Mouse (Mus musculus) erythroblast, adult 5-6 weeks (primary cell): ENCODE results near the gene H2afj. TPM values are rescaled to one million over a fixed set of nuclear protein-coding genes. Genes with fewer than 3 reads are reported as not detected.
A peak's percentile ranks its signal among the peaks of the same experiment; 100 is the strongest.

Experiments used
- ATAC-seq: replicated peaks from 2 replicates; pipeline ENCODE4 v1.8.0; 2016; ENCODE audit warnings: moderate number of reproducible peaks, mild to moderate bottlenecking, moderate TSS enrichment, inconsistent platforms; ENCODE audit not compliant: poor library complexity, low FRiP score, severe bottlenecking
- total RNA-seq, 2 experiments: library from RNA; stranded (forward) in 1 of 2; stranded (reverse) in 1 of 2; fragments of 150-400 nt in 1 of 2; fragments of 200-764, 138-1000 nt in 1 of 2; gene quantifications; 2 replicates each; pipeline versions ENCODE4 v1.2.3 to v1.2.4; 2015 to 2017; ENCODE audit warnings: low replicate concordance in 2 of 2

Gene H2afj
- total RNA-seq, 2 experiments from 2014 or later = 21.9 to 26.2 TPM

GRCm38 (mm10) chr6:136837323-136837722 is 29.3 kb downstream of the H2afj start:
- ATAC-seq = no peak

- ATAC-seq = no peak
These were observed 36.9 kb downstream of the H2afj start for GRCm38 (mm10) chr6:136844903-136845302.

DNA sequence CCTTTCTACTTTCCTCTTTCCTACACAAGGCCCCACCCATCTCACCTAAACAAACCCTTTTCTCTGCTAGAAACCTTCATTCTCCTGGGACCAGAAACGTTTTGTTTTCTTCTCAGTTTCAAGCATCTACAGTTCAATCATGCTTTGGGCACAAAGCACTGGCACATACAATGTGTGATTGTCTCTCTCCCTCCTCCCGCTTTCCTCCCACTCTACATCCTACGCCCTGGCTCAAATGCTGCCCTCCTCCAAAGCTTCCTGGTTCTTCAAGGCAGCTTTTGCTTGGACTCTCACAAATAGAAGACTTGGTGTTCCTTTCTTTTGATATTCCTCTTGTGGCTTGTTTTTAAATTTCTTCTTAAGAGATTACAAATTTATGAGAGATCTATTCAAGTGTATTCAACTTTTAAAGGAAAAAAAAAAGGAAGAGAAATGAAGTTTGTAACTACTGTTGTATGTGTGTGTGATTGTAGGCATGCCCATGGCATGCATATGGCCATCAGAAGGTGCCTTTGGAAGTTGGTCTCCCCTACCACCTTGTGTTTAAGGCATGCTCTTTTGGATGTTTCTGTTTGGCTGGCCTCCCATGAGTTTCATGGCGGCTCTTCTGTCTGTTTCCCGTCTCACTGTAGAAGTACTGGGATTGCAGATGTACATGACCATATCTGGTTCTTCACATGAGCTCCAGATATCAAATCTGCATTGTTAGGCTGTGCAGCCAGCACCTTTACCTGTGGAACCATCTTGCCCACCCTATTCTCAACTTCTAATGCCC is 37.8 kb downstream of the H2afj start:
- ATAC-seq = no peak

DNA sequence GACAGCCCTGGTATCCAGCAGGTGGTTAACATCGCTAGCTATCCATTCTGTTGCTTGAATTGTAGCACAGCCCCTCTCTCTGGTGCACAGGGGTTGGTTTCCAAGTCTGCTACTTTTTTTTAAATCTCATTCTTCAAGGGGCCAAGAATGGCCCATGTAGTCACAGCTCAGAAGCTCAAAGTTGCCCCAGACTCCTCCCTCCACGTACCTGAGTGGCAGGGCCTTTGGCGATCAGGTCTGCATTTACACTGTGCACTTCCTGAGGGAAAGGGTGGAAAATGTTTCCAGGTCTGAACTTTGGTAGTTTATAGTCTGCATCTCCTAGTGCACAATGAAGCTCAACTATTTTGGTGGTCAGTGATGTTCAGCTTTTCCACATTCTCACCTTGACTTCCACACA is 39.2 kb downstream of the H2afj start:
- no peak for ATAC-seq

DNA sequence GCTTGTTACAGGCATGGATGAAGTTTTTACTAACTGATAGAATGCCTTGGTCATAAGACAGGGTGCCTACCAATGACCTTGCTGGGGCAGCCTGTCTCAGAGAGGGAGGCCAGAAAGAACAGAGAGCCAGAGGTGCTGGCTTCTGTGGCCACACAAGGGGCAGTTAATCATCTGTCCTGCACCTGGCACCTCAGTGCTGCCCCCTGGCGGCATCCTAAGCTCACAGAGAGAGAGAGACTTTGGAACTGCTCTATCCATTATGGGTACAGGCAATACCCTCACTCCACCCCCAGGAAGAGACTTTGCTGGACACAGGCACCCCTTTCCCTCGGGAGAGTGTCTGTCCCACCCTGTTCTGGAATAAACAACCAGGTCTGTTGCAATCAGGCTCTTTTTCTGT is 39.7 kb downstream of the H2afj start:
- ATAC-seq = peak; percentile 79

GRCm38 (mm10) chr6:136848399-136848798 is 40.4 kb downstream of the H2afj start:
- ATAC-seq = peak; percentile 55

DNA sequence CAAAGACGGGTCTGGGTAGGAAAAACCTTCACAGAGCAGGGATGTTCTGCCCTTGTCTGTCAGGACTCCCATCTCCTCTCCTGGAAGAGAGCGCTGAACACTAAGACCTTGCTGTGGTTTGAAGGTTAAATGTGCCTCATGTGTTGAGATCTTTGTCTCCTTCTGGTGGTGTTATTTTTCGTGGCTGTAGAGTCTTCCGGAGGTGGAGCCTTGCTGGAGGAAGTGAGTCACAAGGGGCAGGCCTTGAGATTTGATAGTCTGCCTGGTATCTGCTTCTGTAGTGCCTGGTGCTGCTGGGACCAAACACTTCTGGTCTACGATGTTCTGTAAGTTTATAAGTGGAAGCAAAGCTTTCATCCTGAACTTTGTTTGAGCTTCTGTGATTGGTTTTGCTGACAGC is 40.9 kb downstream of the H2afj start:
- ATAC-seq = no peak

DNA sequence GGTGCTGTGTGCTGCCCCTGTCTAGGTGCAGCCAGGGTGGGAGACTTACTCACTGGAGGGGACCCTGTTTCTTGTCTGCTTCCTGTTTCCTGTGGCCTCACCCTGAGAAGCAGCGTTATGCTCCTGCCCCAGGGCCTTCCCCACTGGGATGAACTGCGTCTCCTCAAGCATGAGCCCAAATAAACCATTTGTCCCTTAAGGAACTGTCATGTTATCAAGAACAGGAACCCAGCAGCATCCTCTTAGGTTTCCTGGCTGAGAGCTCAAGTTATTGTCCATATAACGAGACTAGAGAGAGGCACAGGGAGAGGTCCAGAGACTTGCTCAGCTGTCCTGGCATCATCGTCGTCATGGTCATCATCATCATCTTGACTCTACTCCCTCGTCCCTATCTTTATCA is 42.2 kb downstream of the H2afj start:
- no peak for ATAC-seq

DNA sequence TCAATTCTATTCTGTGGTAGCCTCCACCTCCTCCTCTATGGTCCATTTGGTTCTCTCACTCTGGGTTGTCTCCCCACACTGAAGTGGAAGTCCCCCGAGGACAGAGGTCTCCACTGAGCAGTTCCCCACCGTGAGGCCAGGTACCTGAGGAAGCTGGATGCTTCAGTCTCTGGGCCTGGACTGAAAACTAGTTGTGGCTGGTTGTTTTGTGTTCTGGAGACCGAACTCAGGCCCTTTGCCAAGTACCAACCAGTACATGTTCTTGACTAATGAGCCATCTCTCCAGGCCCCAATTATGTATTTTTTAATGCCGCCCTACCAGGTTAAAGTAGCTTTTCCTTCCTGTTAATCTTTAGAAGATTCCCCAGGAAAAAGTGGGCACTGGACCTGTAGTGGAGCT is 44.3 kb downstream of the H2afj start:
- no peak for ATAC-seq

DNA sequence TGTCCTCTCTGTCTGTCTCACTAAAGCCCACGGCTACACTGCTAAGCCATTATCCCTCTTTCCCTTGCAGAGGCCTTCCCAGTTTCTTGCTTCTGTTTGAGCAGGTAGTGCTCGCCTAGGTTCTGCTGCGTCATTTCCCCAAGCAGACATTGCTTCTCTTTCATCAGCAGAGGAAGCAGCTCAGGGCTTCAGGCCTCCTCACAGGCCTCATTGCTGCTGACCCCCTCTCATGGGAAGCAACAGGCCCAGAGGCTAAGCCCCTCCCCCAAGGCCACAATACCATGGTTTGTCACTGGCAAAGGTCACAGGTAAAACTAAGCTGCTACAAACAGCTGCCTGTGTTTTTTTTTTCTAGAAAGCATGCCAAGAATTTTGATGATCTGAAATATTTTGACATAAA is 44.7 kb downstream of the H2afj start:
- no peak for ATAC-seq

DNA sequence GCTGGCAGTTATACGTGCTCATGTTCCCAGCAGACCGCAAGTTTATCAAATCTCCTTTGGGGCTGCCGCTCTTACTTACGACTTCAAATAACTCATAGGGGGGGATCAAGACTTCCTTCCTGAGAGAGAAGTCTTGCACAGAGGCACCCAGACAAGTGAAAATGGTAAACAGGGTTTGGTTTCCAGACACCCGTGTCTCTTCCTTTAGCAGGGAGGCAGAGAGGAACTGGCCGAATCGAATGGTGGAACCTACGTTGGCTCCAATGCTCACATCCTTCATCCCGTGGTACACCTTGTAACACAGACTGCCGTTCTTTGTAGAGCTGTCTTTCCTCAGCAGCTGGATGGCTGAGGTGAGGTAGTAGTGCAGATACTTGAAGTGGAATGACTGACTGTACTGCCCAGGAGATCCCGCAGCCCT is 46.3 kb downstream of the H2afj start:
- ATAC-seq = no peak

- no peak for ATAC-seq
These were observed 47.1 kb downstream of the H2afj start for GRCm38 (mm10) chr6:136855183-136855582.

GRCm38 (mm10) chr6:136856071-136856636 is 48.1 kb downstream of the H2afj start:
- peak; percentile 59 for ATAC-seq

DNA sequence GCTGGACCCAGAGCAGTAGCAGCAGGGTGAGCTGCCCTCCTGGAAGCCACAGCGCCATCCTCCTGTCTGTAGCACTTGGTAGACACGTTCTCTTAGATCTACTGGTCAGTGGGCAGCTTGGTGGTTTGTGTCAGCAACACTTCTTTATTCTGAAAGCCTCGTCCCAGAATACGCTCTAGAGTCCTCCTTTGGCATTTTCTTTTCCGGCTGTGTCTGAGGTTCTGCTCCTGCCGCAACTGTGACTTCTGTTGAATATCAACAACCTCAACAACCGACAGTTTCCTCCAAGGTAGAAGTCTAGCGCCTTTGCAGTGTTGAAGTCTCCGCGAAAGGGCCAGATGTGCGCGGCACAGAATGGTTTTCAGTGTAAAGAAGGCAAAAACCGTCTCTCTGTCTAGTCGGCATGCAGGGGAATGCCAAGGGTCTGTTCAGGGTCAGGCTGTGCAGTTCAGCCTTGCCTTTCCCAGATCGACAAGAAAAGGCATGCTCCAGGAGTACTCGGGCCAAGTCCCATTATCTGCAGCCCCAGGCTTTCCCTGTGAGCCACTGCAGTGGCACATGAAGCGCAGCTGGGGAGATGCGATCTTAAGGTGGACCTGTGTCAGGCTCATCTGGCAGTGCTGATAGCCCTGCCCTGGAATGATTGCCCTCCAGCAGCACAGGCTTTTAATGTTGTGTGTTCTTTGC is 49.3 kb downstream of the H2afj start, which contains the start of gene Art4:
Gene Art4, minus strand, starts transcription at position 548 of the 687 bp plus-strand sequence.
- ATAC-seq = peak; percentile 82

DNA sequence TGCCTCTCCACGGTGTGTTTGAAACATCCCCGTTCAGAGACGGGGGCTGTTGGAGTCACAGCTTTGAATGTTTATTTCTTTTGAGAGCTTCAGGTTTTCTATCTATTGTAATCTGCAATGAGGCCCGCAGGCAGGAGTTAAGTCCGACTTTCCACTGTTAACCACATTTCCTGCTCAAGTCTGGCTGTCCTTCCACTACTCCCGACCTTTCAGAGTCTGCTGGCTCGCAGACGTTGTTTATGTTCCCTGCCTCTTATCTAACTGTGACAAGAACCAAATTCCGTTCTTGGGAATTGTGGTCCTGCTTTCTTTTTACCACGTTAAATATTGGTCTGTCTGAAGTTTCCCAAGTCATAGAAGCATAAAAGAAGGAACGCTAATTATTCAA is 49.8 kb downstream of the H2afj start:
- peak; percentile 46 for ATAC-seq

- ATAC-seq = no peak
These were observed 50.4 kb downstream of the H2afj start for GRCm38 (mm10) chr6:136858420-136858819.

Other genes starting within 250 kb of the H2afj start
- 44.2 and 65.4 TPM in 2 replicates for gene Plbd1, start 146.3 kb upstream of the H2afj start, total RNA-seq (2015; ENCODE audit: low replicate concordance)
- gene Plbd1, start 146.3 kb upstream of the H2afj start, total RNA-seq (2017; ENCODE audit: low replicate concordance) = 49.7 and 54.4 TPM in 2 replicates
- gene Gucy2c, start 26.5 kb upstream of the H2afj start, total RNA-seq (2015; ENCODE audit: low replicate concordance) = not detected in 2 replicates
- not detected in 2 replicates for gene Gucy2c, start 26.5 kb upstream of the H2afj start, total RNA-seq (2017; ENCODE audit: low replicate concordance)
- 12.3 and 17.7 TPM in 2 replicates for gene Hist4h4, start 3.8 kb upstream of the H2afj start, total RNA-seq (2015; ENCODE audit: low replicate concordance)
- gene Hist4h4, start 3.8 kb upstream of the H2afj start, total RNA-seq (2017; ENCODE audit: low replicate concordance) = 29.4 and 32.5 TPM in 2 replicates
- gene BC049715, start 19.4 kb downstream of the H2afj start, total RNA-seq (2015; ENCODE audit: low replicate concordance) = 0.38 TPM in 1 of 2 replicates, not detected in the other
- gene BC049715, start 19.4 kb downstream of the H2afj start, total RNA-seq (2017; ENCODE audit: low replicate concordance) = 0.34 and 5.3 TPM in 2 replicates
- 34.2 and 38.2 TPM in 2 replicates for gene Wbp11, start 20.0 kb downstream of the H2afj start, total RNA-seq (2015; ENCODE audit: low replicate concordance)
- gene Wbp11, start 20.0 kb downstream of the H2afj start, total RNA-seq (2017; ENCODE audit: low replicate concordance) = 25.8 and 55.0 TPM in 2 replicates
- gene Smco3, start 27.2 kb downstream of the H2afj start, total RNA-seq (2015; ENCODE audit: low replicate concordance) = 1.9 TPM in 1 of 2 replicates, not detected in the other
- gene Smco3, start 27.2 kb downstream of the H2afj start, total RNA-seq (2017; ENCODE audit: low replicate concordance) = 2.1 TPM in 1 of 2 replicates, not detected in the other
- 197 and 198 TPM in 2 replicates for gene Art4, start 49.5 kb downstream of the H2afj start, total RNA-seq (2015; ENCODE audit: low replicate concordance)
- gene Art4, start 49.5 kb downstream of the H2afj start, total RNA-seq (2017; ENCODE audit: low replicate concordance) = 348 and 388 TPM in 2 replicates
- 1.9 TPM in 1 of 2 replicates, not detected in the other for gene Mgp, start 67.6 kb downstream of the H2afj start, total RNA-seq (2015; ENCODE audit: low replicate concordance)
- gene Mgp, start 67.6 kb downstream of the H2afj start, total RNA-seq (2017; ENCODE audit: low replicate concordance) = 1.9 TPM in 1 of 2 replicates, not detected in the other
- not detected in 2 replicates for gene Erp27, start 113.9 kb downstream of the H2afj start, total RNA-seq (2015; ENCODE audit: low replicate concordance)
- 0.34 TPM in 1 of 2 replicates, not detected in the other for gene Erp27, start 113.9 kb downstream of the H2afj start, total RNA-seq (2017; ENCODE audit: low replicate concordance)
- gene Pde6h, start 115.6 kb downstream of the H2afj start, total RNA-seq (2015; ENCODE audit: low replicate concordance) = not detected in 2 replicates
- not detected in 2 replicates for gene Pde6h, start 115.6 kb downstream of the H2afj start, total RNA-seq (2017; ENCODE audit: low replicate concordance)
- gene Arhgdib, start 133.7 kb downstream of the H2afj start, total RNA-seq (2015; ENCODE audit: low replicate concordance) = 1,174 and 1,226 TPM in 2 replicates
- 299 and 335 TPM in 2 replicates for gene Arhgdib, start 133.7 kb downstream of the H2afj start, total RNA-seq (2017; ENCODE audit: low replicate concordance)